Mouse (Mus musculus) MEL (cell line): ENCODE measurements at regions not wholly inside any gene's neighbourhood (a gene's known extent, or its start where the extent isn't known, plus 50 kb on each side); places are given as distances from the start of the nearest gene placed in this dataset.

Experiments used
- DNase-seq: peaks from one replicate; pipeline ENCODE4 v3.0.0; 2011; ENCODE audit warnings: low read depth, low spot score
- H3K27ac ChIP-seq: 2 replicates; pipeline ENCODE4 v1.5.1; 2012; ENCODE audit warnings: low read depth, mild to moderate bottlenecking, control low read depth, low read length, moderate library complexity; ENCODE audit not compliant: control insufficient read depth
- H3K27me3 ChIP-seq, 2 experiments: fragments of 150-350 bp in 1 of 2; sonication (generic) in 1 of 2; 2 replicates each; pipeline ENCODE4 v1.6.1; 2012; ENCODE audit warnings: low read length in 2 of 2, mild to moderate bottlenecking in 2 of 2, improper control_type of control experiment in 1 of 2, moderate library complexity in 1 of 2; ENCODE audit not compliant: insufficient read depth in 2 of 2, control insufficient read depth in 1 of 2
- H3K36me3 ChIP-seq, 2 experiments: 2 replicates each; pipeline ENCODE4 v1.6.1; 2012 to 2014; ENCODE audit warnings: low read length in 2 of 2, improper control_type of control experiment in 1 of 2, inconsistent platforms in 1 of 2, mild to moderate bottlenecking in 1 of 2; ENCODE audit not compliant: insufficient read depth in 2 of 2, control insufficient read depth in 1 of 2
- H3K4me1 ChIP-seq, 2 experiments: fragments of 150-350 bp in 1 of 2; sonication (generic) in 1 of 2; 2 replicates each; pipeline ENCODE4 v1.6.1; 2012; ENCODE audit warnings: low read length in 2 of 2, improper control_type of control experiment in 1 of 2, mild to moderate bottlenecking in 1 of 2; ENCODE audit not compliant: insufficient read depth in 2 of 2, control insufficient read depth in 1 of 2
- H3K4me3 ChIP-seq, 2 experiments: fragments of 150-350 bp in 1 of 2; sonication (generic) in 1 of 2; 2 replicates each; pipeline ENCODE4 v1.5.1; 2012; ENCODE audit warnings: low read depth in 2 of 2, low read length in 2 of 2, mild to moderate bottlenecking in 2 of 2, moderate library complexity in 2 of 2, control low read depth in 1 of 2, improper control_type of control experiment in 1 of 2; ENCODE audit not compliant: control insufficient read depth in 1 of 2, insufficient read depth in 1 of 2
- H3K79me2 ChIP-seq: 2 replicates; pipeline ENCODE4 v1.6.1; 2012; ENCODE audit warnings: mild to moderate bottlenecking, low read length, moderate library complexity; ENCODE audit not compliant: control insufficient read depth, poor library complexity, insufficient read depth
- H3K9ac ChIP-seq: 2 replicates; pipeline ENCODE4 v1.6.1; 2012; ENCODE audit warnings: low read depth, mild to moderate bottlenecking, control low read depth, low read length, moderate library complexity; ENCODE audit not compliant: control insufficient read depth, poor library complexity, severe bottlenecking
- H3K9me3 ChIP-seq: fragments of 150-350 bp; sonication (generic); replicated peaks from 2 replicates; pipeline ENCODE4 v1.6.1; 2012; ENCODE audit warnings: mild to moderate bottlenecking, low read length, improper control_type of control experiment, moderate library complexity; ENCODE audit not compliant: insufficient read depth
- CTCF ChIP-seq, 3 experiments: IDR thresholded peaks in 2 of 3; conservative IDR thresholded peaks in 1 of 3; 2 replicates each; pipeline ENCODE4 v1.5.1; 2011 to 2012; ENCODE audit warnings: low read length in 3 of 3, low read depth in 2 of 3, mild to moderate bottlenecking in 2 of 3, improper control_type of control experiment in 1 of 3, inconsistent platforms in 1 of 3, mixed read lengths in 1 of 3, moderate library complexity in 1 of 3; ENCODE audit not compliant: control insufficient read depth in 1 of 3, insufficient read depth in 1 of 3, poor library complexity in 1 of 3, severe bottlenecking in 1 of 3
- EP300 ChIP-seq, 2 experiments: IDR thresholded peaks; 2 replicates each; pipeline ENCODE4 v1.6.1; 2011; ENCODE audit warnings: improper control_type of control experiment in 2 of 2, low read length in 2 of 2, low read depth in 1 of 2, mild to moderate bottlenecking in 1 of 2
- ETS1 ChIP-seq: IDR thresholded peaks from 2 replicates; pipeline ENCODE4 v1.6.1; 2012; ENCODE audit warnings: low read depth, mild to moderate bottlenecking, inconsistent platforms, low read length, improper control_type of control experiment, moderate library complexity
- GATA1 ChIP-seq: IDR thresholded peaks from 2 replicates; pipeline ENCODE4 v1.6.1; 2011; ENCODE audit warnings: low read depth, low read length, improper control_type of control experiment
- HCFC1 ChIP-seq: IDR thresholded peaks from 2 replicates; pipeline ENCODE4 v1.6.1; 2012; ENCODE audit warnings: low read depth, mild to moderate bottlenecking, inconsistent platforms, low read length, improper control_type of control experiment, moderate library complexity
- JUND ChIP-seq: IDR thresholded peaks from 2 replicates; pipeline ENCODE4 v1.6.1; 2011; ENCODE audit warnings: low read depth, mild to moderate bottlenecking, improper control_type of control experiment, low read length
- MAFK ChIP-seq: IDR thresholded peaks from 2 replicates; pipeline ENCODE4 v1.6.1; 2011; ENCODE audit warnings: low read depth, mild to moderate bottlenecking, low read length, improper control_type of control experiment, borderline replicate concordance
- MAX ChIP-seq: IDR thresholded peaks from 2 replicates; pipeline ENCODE4 v1.6.1; 2011; ENCODE audit warnings: low read length, improper control_type of control experiment
- POLR2A ChIP-seq, 2 experiments: IDR thresholded peaks; 2 replicates each; pipeline ENCODE4 v1.6.1; 2011 to 2012; ENCODE audit warnings: low read length in 2 of 2, mild to moderate bottlenecking in 2 of 2, control low read depth in 1 of 2, improper control_type of control experiment in 1 of 2, low read depth in 1 of 2, moderate library complexity in 1 of 2; ENCODE audit not compliant: control insufficient read depth in 1 of 2, insufficient read depth in 1 of 2, poor library complexity in 1 of 2
- SIN3A ChIP-seq: IDR thresholded peaks from 2 replicates; pipeline ENCODE4 v1.6.1; 2012; ENCODE audit warnings: low read length, improper control_type of control experiment, inconsistent platforms
- SMC3 ChIP-seq: IDR thresholded peaks from 2 replicates; pipeline ENCODE4 v1.6.1; 2011; ENCODE audit warnings: low read depth, low read length, improper control_type of control experiment
- TAL1 ChIP-seq: IDR thresholded peaks from 2 replicates; pipeline ENCODE4 v1.6.1; 2012; ENCODE audit warnings: mild to moderate bottlenecking, inconsistent platforms, low read length, moderate library complexity, mixed read lengths
- TBP ChIP-seq: IDR thresholded peaks from 2 replicates; pipeline ENCODE4 v1.8.0; 2011; ENCODE audit warnings: low read depth, low read length, improper control_type of control experiment
- USF1 ChIP-seq: IDR thresholded peaks from 2 replicates; pipeline ENCODE4 v1.6.1; 2014; ENCODE audit warnings: low read depth, mild to moderate bottlenecking, inconsistent platforms, low read length, improper control_type of control experiment, moderate library complexity
- ZKSCAN1 ChIP-seq: IDR thresholded peaks from 2 replicates; pipeline ENCODE4 v1.6.1; 2012; ENCODE audit warnings: low read depth, mild to moderate bottlenecking, inconsistent platforms, low read length, improper control_type of control experiment, moderate library complexity
- ZNF384 ChIP-seq: IDR thresholded peaks from 2 replicates; pipeline ENCODE4 v1.6.1; 2012; ENCODE audit warnings: low read depth, mild to moderate bottlenecking, inconsistent platforms, low read length, improper control_type of control experiment

GRCm38 (mm10) chr8:98365378-98366095 is 1050.7 kb downstream of the Cdh8 start:
- TF ChIP-seq USF1, result no peak

GRCm38 (mm10) chr8:98337279-98337678 is 1079.0 kb downstream of the Cdh8 start:
- TF ChIP-seq HCFC1 (no peak), ZNF384 (no peak), GATA1 (no peak), CTCF (IDR thresholded peaks at IDR 0.05 in 2 of 3, conservative IDR thresholded peaks at IDR 0.05 in 1 of 3; ENCODE audit: control insufficient read depth in 1 of 3, insufficient read depth in 1 of 3, low read depth in 2 of 3, low read length in 3 of 3, poor library complexity in 1 of 3, severe bottlenecking in 1 of 3) (no peak), MAX (no peak), EP300 (IDR thresholded peaks at IDR 0.05; ENCODE audit: low read depth in 1 of 2, low read length in 2 of 2) (no peak), SIN3A (no peak), TAL1 (no peak), MAFK (no peak), POLR2A (IDR thresholded peaks at IDR 0.05; ENCODE audit: control insufficient read depth in 1 of 2, insufficient read depth in 1 of 2, low read depth in 1 of 2, low read length in 2 of 2, poor library complexity in 1 of 2) (no peak)
- TF ChIP-seq, all 39 proteins: peak for 0
- no peaks in the 10 kb centered on the region for H3K4me1 ChIP-seq
- H3K27ac ChIP-seq, result no peak overlapping the region
- H3K79me2 ChIP-seq, result no peaks in the 10 kb centered on the region
- no peaks in the 10 kb centered on the region for H3K36me3 ChIP-seq
- H3K4me3 ChIP-seq, result no peak overlapping the region
- DNase-seq, result no peak
- no peaks in the 10 kb centered on the region for H3K9me3 ChIP-seq
- H3K9ac ChIP-seq, result no peak overlapping the region
- no peaks in the 10 kb centered on the region for H3K27me3 ChIP-seq

More at GRCm38 (mm10) chr8:98365378-98366095, 1050.7 kb downstream of the Cdh8 start:
- Histone ChIP-seq H3K36me3 (no peaks in the 10 kb centered on the region), H3K4me1 (no peaks in the 10 kb centered on the region), H3K27me3 (no peaks in the 10 kb centered on the region), H3K9me3 (no peaks in the 10 kb centered on the region), H3K4me3 (no peak overlapping the region), H3K27ac (no peak overlapping the region), H3K9ac (no peak overlapping the region), H3K79me2 (no peaks in the 10 kb centered on the region)
- DNase-seq, result no peak

GRCm38 (mm10) chr8:98309405-98309990 is 1106.8 kb downstream of the Cdh8 start:
- no peaks in the 10 kb centered on the region for H3K36me3 ChIP-seq
- no peaks in the 10 kb centered on the region for H3K27me3 ChIP-seq

More at GRCm38 (mm10) chr8:98309405-98309990, 1106.8 kb downstream of the Cdh8 start:
- H3K9ac ChIP-seq, result no peak overlapping the region
- H3K4me1 ChIP-seq, result no peaks in the 10 kb centered on the region
- DNase-seq, result no peak
- no peak for TF ChIP-seq USF1
- TF ChIP-seq CTCF (IDR thresholded peaks at IDR 0.05 in 2 of 3, conservative IDR thresholded peaks at IDR 0.05 in 1 of 3; ENCODE audit: control insufficient read depth in 1 of 3, insufficient read depth in 1 of 3, low read depth in 2 of 3, low read length in 3 of 3, poor library complexity in 1 of 3, severe bottlenecking in 1 of 3), result no peak
- no peak for TF ChIP-seq ZKSCAN1
- no peak for TF ChIP-seq TBP
- no peak for TF ChIP-seq JUND
- TF ChIP-seq SMC3, result no peak
- TF ChIP-seq ETS1, result no peak
- no peaks in the 10 kb centered on the region for H3K9me3 ChIP-seq
- no peaks in the 10 kb centered on the region for H3K79me2 ChIP-seq
- H3K4me3 ChIP-seq, result no peak overlapping the region
- H3K27ac ChIP-seq, result no peak overlapping the region
